Mouse (Mus musculus) hindbrain, embryonic 10.5 days (tissue): ENCODE data around the gene 1110008P14Rik. TPM values are rescaled to one million over a fixed set of nuclear protein-coding genes. Genes with fewer than 3 reads are reported as not detected.

Experiments
- DNase-seq: peaks from one replicate; pipeline ENCODE4 v3.0.0-alpha.2; 2017; ENCODE audit warnings: low spot score
- H3K27ac ChIP-seq: fragments of 300-500 bp; sonication (generic); 2 replicates; pipeline ENCODE4 v1.5.1; 2016; ENCODE audit warnings: mild to moderate bottlenecking, moderate library complexity
- H3K27me3 ChIP-seq: fragments of 300-500 bp; sonication (generic); 2 replicates; pipeline ENCODE4 v1.6.1; 2016; ENCODE audit warnings: mild to moderate bottlenecking; ENCODE audit not compliant: poor library complexity, insufficient read depth, severe bottlenecking
- H3K36me3 ChIP-seq: fragments of 300-500 bp; sonication (generic); 2 replicates; pipeline ENCODE4 v1.6.1; 2016; ENCODE audit warnings: mild to moderate bottlenecking, moderate library complexity
- H3K4me1 ChIP-seq: fragments of 300-500 bp; sonication (generic); replicated peaks from 2 replicates; pipeline ENCODE4 v1.6.1; 2016; ENCODE audit warnings: mild to moderate bottlenecking
- H3K4me3 ChIP-seq: fragments of 300-500 bp; sonication (generic); 2 replicates; pipeline ENCODE4 v1.5.1; 2016; ENCODE audit warnings: mild to moderate bottlenecking, moderate library complexity
- H3K9me3 ChIP-seq: fragments of 300-500 bp; sonication (generic); 2 replicates; pipeline ENCODE4 v1.6.1; 2016; ENCODE audit warnings: mild to moderate bottlenecking, moderate library complexity
- WGBS: fragments of 180-500 bp; shearing (Covaris S2); methylation state at CpG from one replicate; pipeline ENCODE4 v1.1.7; 2016; 5-methylcytosine and 5-hydroxymethylcytosine counted together
- polyA plus RNA-seq: library from polyadenylated mRNA; unstranded; fragments of >200 nt; fragmentation: Nextera tagmentation; extraction: Ambion mirVana; gene quantifications from 2 replicates; pipeline ENCODE4 v1.2.1, GENCODE M21; 2016

The 1110008P14Rik gene
- polyA plus RNA-seq, 1 experiment from 2014 or later, result 66.7 TPM

- 87% methylated on average over 3 of the region's 3 CpGs for WGBS
- Histone ChIP-seq H3K9me3 (no peaks in the 10 kb centered on the region), H3K27ac (no peak overlapping the region), H3K4me1 (peaks cover 57% of the 10 kb centered on the region), H3K36me3 (no peaks in the 10 kb centered on the region), H3K4me3 (no peak overlapping the region), H3K27me3 (peaks cover 44% of the 10 kb centered on the region)
- DNase-seq, result no peak
Observed at GRCm38 (mm10) chr2:32354336-32354895, 27.3 kb downstream of the 1110008P14Rik start.

GRCm38 (mm10) chr2:32353836-32354235 is 27.9 kb downstream of the 1110008P14Rik start:
- Histone ChIP-seq H3K27me3 (peaks cover 48% of the 10 kb centered on the region), H3K27ac (peak overlapping the region; percentile 87; the same call in 1 of the 2 replicates), H3K4me1 (peaks cover 57% of the 10 kb centered on the region), H3K36me3 (no peaks in the 10 kb centered on the region), H3K9me3 (no peaks in the 10 kb centered on the region), H3K4me3 (peak overlapping the region; percentile 57; the same call in 1 of the 2 replicates)
- WGBS, result 75% methylated on average over 6 of the region's 6 CpGs
- DNase-seq, result no peak

- peaks cover 47% of the 10 kb centered on the region for H3K27me3 ChIP-seq
- H3K4me3 ChIP-seq, result peak within 1 kb of the TSS; percentile 57
- H3K27ac ChIP-seq, result peak within 1 kb of the TSS; percentile 87
- peaks cover 57% of the 10 kb centered on the region for H3K4me1 ChIP-seq
- H3K9me3 ChIP-seq, result no peaks in the 10 kb centered on the region
- no peaks in the 10 kb centered on the region for H3K36me3 ChIP-seq
- under 1% methylated on average over 63 of the region's 63 CpGs for WGBS
- peak; percentile 92 for DNase-seq
Observed at GRCm38 (mm10) chr2:32353007-32353542, 28.7 kb downstream of the 1110008P14Rik start, which contains the start of gene Dnm1. Gene Dnm1, minus strand, starts transcription at chr2:32353338.

GRCm38 (mm10) chr2:32352151-32353006 is 29.4 kb downstream of the 1110008P14Rik start, which contains the start of gene Ciz1:
Gene Ciz1, plus strand, starts transcription at chr2:32352327.
- peak within 1 kb of the TSS; percentile 87 for H3K27ac ChIP-seq
- H3K9me3 ChIP-seq, result no peaks in the 10 kb centered on the region
- DNase-seq, result peak; percentile 51
- no peaks in the 10 kb centered on the region for H3K36me3 ChIP-seq
- H3K4me1 ChIP-seq, result peaks cover 53% of the 10 kb centered on the region
- peaks cover 44% of the 10 kb centered on the region for H3K27me3 ChIP-seq
- 1% methylated on average over 52 of the region's 52 CpGs for WGBS
- peak within 1 kb of the TSS; percentile 57 for H3K4me3 ChIP-seq

- Histone ChIP-seq H3K4me3 (peak overlapping the region; percentile 57), H3K36me3 (no peaks in the 10 kb centered on the region), H3K27me3 (peaks cover 43% of the 10 kb centered on the region), H3K9me3 (no peaks in the 10 kb centered on the region), H3K27ac (peak overlapping the region; percentile 87), H3K4me1 (peaks cover 47% of the 10 kb centered on the region)
- no peak for DNase-seq
- WGBS, result 54% methylated on average over 9 of the region's 9 CpGs
Observed at GRCm38 (mm10) chr2:32351471-32351961, 30.2 kb downstream of the 1110008P14Rik start.

- peak overlapping the region; percentile 3; the same call in 1 of the 2 replicates for H3K4me3 ChIP-seq
- peaks cover 45% of the 10 kb centered on the region for H3K4me1 ChIP-seq
- DNase-seq, result no peak
- peaks cover 43% of the 10 kb centered on the region for H3K27me3 ChIP-seq
- no peaks in the 10 kb centered on the region for H3K36me3 ChIP-seq
- H3K9me3 ChIP-seq, result no peaks in the 10 kb centered on the region
- H3K27ac ChIP-seq, result no peak overlapping the region
- WGBS, result 51% methylated on average over 13 of the region's 13 CpGs
Observed at GRCm38 (mm10) chr2:32350471-32351051, 31.2 kb downstream of the 1110008P14Rik start.

GRCm38 (mm10) chr2:32349625-32350255 is 32.0 kb downstream of the 1110008P14Rik start:
- WGBS, result 58% methylated on average over 8 of the region's 8 CpGs

GRCm38 (mm10) chr2:32348311-32348710 is 33.4 kb downstream of the 1110008P14Rik start:
- Histone ChIP-seq H3K4me1 (peaks cover 42% of the 10 kb centered on the region), H3K9me3 (no peaks in the 10 kb centered on the region), H3K4me3 (no peak overlapping the region), H3K36me3 (no peaks in the 10 kb centered on the region), H3K27me3 (peaks cover 43% of the 10 kb centered on the region), H3K27ac (no peak overlapping the region)
- no peak for DNase-seq
- 88% methylated on average over 11 of the region's 11 CpGs for WGBS

More at GRCm38 (mm10) chr2:32349625-32350255, 32.0 kb downstream of the 1110008P14Rik start:
- no peak for DNase-seq
- Histone ChIP-seq H3K4me1 (peaks cover 49% of the 10 kb centered on the region), H3K4me3 (peak overlapping the region; percentile 6; the same call in 1 of the 2 replicates), H3K36me3 (no peaks in the 10 kb centered on the region), H3K27ac (no peak overlapping the region), H3K27me3 (peaks cover 43% of the 10 kb centered on the region), H3K9me3 (no peaks in the 10 kb centered on the region)

- WGBS, result 76% methylated on average over 6 of the region's 6 CpGs
- Histone ChIP-seq H3K4me1 (peaks cover 37% of the 10 kb centered on the region), H3K4me3 (no peak overlapping the region), H3K9me3 (no peaks in the 10 kb centered on the region), H3K27me3 (peaks cover 34% of the 10 kb centered on the region), H3K36me3 (no peaks in the 10 kb centered on the region), H3K27ac (no peak overlapping the region)
- DNase-seq, result no peak
Observed at GRCm38 (mm10) chr2:32347019-32347418, 34.7 kb downstream of the 1110008P14Rik start.

- 69% methylated on average over 14 of the region's 14 CpGs for WGBS
- Histone ChIP-seq H3K36me3 (no peaks in the 10 kb centered on the region), H3K27ac (no peak overlapping the region)
Observed at GRCm38 (mm10) chr2:32344598-32345321, 37.0 kb downstream of the 1110008P14Rik start.

GRCm38 (mm10) chr2:32344056-32344455 is 37.7 kb downstream of the 1110008P14Rik start:
- peaks cover 24% of the 10 kb centered on the region for H3K27me3 ChIP-seq
- H3K4me3 ChIP-seq, result no peak overlapping the region
- no peaks in the 10 kb centered on the region for H3K9me3 ChIP-seq
- 80% methylated on average over 10 of the region's 10 CpGs for WGBS
- H3K27ac ChIP-seq, result no peak overlapping the region
- H3K36me3 ChIP-seq, result no peaks in the 10 kb centered on the region
- H3K4me1 ChIP-seq, result peaks cover 16% of the 10 kb centered on the region
- no peak for DNase-seq

More at GRCm38 (mm10) chr2:32344598-32345321, 37.0 kb downstream of the 1110008P14Rik start:
- no peaks in the 10 kb centered on the region for H3K9me3 ChIP-seq
- DNase-seq, result no peak
- peaks cover 19% of the 10 kb centered on the region for H3K4me1 ChIP-seq
- H3K27me3 ChIP-seq, result peaks cover 29% of the 10 kb centered on the region
- H3K4me3 ChIP-seq, result no peak overlapping the region
